Comparison of ENCODE assay signal across 8 mouse cellular contexts in genomic region chr8:3754261-3754850, GRCm38 (mm10). TPM values are rescaled to one million over a fixed set of nuclear protein-coding genes. Genes with fewer than 3 reads are reported as not detected.
A peak's percentile ranks its signal among the peaks of the same experiment; 100 is the strongest.
DNase-seq lines count a peak whose midpoint lies in the region; ATAC-seq lines count a peak whose summit lies in the region.

No protein-coding gene starts in this region.

- peak; percentile 11 to 66 for DNase-seq in layer of hippocampus, postnatal 25 days (ENCODE audit: extremely low spot score in 1 of 2, low spot score in 1 of 2)
- DNase-seq in layer of hippocampus, adult 8-10 months (ENCODE audit: low spot score in 2 of 2): no peak
- peak; percentile 51 for DNase-seq in brain, embryonic 18.5 days (ENCODE audit: low read depth, low spot score)
- DNase-seq in forebrain, embryonic 11.5 days (ENCODE audit: low spot score): peak; percentile 100
- peak; percentile 100 for DNase-seq in hindbrain, embryonic 14.5 days (ENCODE audit: low spot score)
- peak; percentile 100 for DNase-seq in liver, embryonic 11.5 days (ENCODE audit: low spot score)
- DNase-seq in neural tube, embryonic 10.5 days (ENCODE audit: extremely low spot score, low spot score): peak; percentile 100
- DNase-seq in testis, postnatal 14 days (ENCODE audit: low spot score): peak; percentile 34

- H3K4me3 ChIP-seq in forebrain, embryonic 11.5 days (ENCODE audit: low read depth, low read length): no peak overlapping the region
- H3K4me3 ChIP-seq in hindbrain, embryonic 14.5 days (replicated peaks; ENCODE audit: low read length): no peak overlapping the region
- no peak overlapping the region for H3K4me3 ChIP-seq in liver, embryonic 11.5 days (ENCODE audit: low read depth, low read length)

- no peaks in the 10 kb centered on the region for H3K36me3 ChIP-seq in forebrain, embryonic 11.5 days (ENCODE audit: control insufficient read depth, insufficient read depth, low read length)
- no peaks in the 10 kb centered on the region for H3K36me3 ChIP-seq in hindbrain, embryonic 14.5 days (replicated peaks; ENCODE audit: control insufficient read depth, insufficient read depth)
- no peaks in the 10 kb centered on the region for H3K36me3 ChIP-seq in liver, embryonic 11.5 days (ENCODE audit: control insufficient read depth, insufficient read depth, low read length)

- peaks cover 9% of the 10 kb centered on the region; the same call in 1 of the 2 replicates for H3K9me3 ChIP-seq in forebrain, embryonic 11.5 days (ENCODE audit: control insufficient read depth, low read length)
- H3K9me3 ChIP-seq in hindbrain, embryonic 14.5 days (ENCODE audit: control insufficient read depth, low read length): peaks cover 23% of the 10 kb centered on the region; the same call in 1 of the 2 replicates
- H3K9me3 ChIP-seq in liver, embryonic 11.5 days (ENCODE audit: control insufficient read depth, low read length): no peaks in the 10 kb centered on the region

- no peaks in the 10 kb centered on the region for H3K27me3 ChIP-seq in forebrain, embryonic 11.5 days (ENCODE audit: control insufficient read depth, insufficient read depth, low read length)
- H3K27me3 ChIP-seq in hindbrain, embryonic 14.5 days (ENCODE audit: control insufficient read depth, insufficient read depth, low read length): no peaks in the 10 kb centered on the region
- no peaks in the 10 kb centered on the region for H3K27me3 ChIP-seq in liver, embryonic 11.5 days (replicated peaks; ENCODE audit: control insufficient read depth, insufficient read depth, low read length)

- no peak overlapping the region for H3K27ac ChIP-seq in forebrain, embryonic 11.5 days (ENCODE audit: low read depth, low read length)
- H3K27ac ChIP-seq in hindbrain, embryonic 14.5 days: no peak overlapping the region
- H3K27ac ChIP-seq in liver, embryonic 11.5 days (ENCODE audit: low read depth, low read length): no peak overlapping the region

- ATAC-seq in forebrain, embryonic 11.5 days (replicated peaks; ENCODE audit: low FRiP score): peak; percentile 99
- peak; percentile 98 for ATAC-seq in hindbrain, embryonic 14.5 days (ENCODE audit: low FRiP score)
- ATAC-seq in liver, embryonic 11.5 days (replicated peaks; ENCODE audit: low FRiP score): peak; percentile 100

- H3K4me2 ChIP-seq in forebrain, embryonic 11.5 days (ENCODE audit: low read depth, low read length, severe bottlenecking): no peak overlapping the region
- no peak overlapping the region for H3K4me2 ChIP-seq in hindbrain, embryonic 14.5 days (replicated peaks)
- H3K4me2 ChIP-seq in liver, embryonic 11.5 days: no peak overlapping the region

- no peaks in the 10 kb centered on the region for H3K4me1 ChIP-seq in forebrain, embryonic 11.5 days (replicated peaks; ENCODE audit: control insufficient read depth, insufficient read depth, low read length)
- no peaks in the 10 kb centered on the region for H3K4me1 ChIP-seq in hindbrain, embryonic 14.5 days (replicated peaks; ENCODE audit: control insufficient read depth, insufficient read depth, low read length)
- H3K4me1 ChIP-seq in liver, embryonic 11.5 days (replicated peaks; ENCODE audit: control insufficient read depth, insufficient read depth, low read length): no peaks in the 10 kb centered on the region

- 69% methylated on average over 18 of the region's 18 CpGs for WGBS in forebrain, embryonic 11.5 days
- 68% methylated on average over 18 of the region's 18 CpGs for WGBS in hindbrain, embryonic 14.5 days
- WGBS in liver, embryonic 11.5 days: 65% methylated on average over 18 of the region's 18 CpGs

- H3K9ac ChIP-seq in forebrain, embryonic 11.5 days (ENCODE audit: low read length): no peak overlapping the region
- no peak overlapping the region for H3K9ac ChIP-seq in hindbrain, embryonic 14.5 days
- H3K9ac ChIP-seq in liver, embryonic 11.5 days (ENCODE audit: low read depth, low read length): no peak overlapping the region

RNA-seq across cellular contexts. Expression of gene Cd209a, which starts 5.6 kb away (rescaled TPM):
- not detected for total RNA-seq in layer of hippocampus, postnatal 25 days (2021)
- total RNA-seq in layer of hippocampus, adult 8-10 months (2022): 1 to 10 TPM in 1 of 4 experiments, under 1 TPM in 1, not detected in 2; 0.34 to 1.1 TPM
- polyA plus RNA-seq in forebrain, embryonic 11.5 days (2014; fragmentation: Nextera tagmentation; extraction: Ambion mirVana): not detected in 2 replicates
- 0.17 TPM in 1 of 2 replicates, not detected in the other for polyA plus RNA-seq in hindbrain, embryonic 14.5 days (2014; fragmentation: Nextera tagmentation; extraction: Ambion mirVana)
- polyA plus RNA-seq in liver, embryonic 11.5 days (2014; fragmentation: Nextera tagmentation; extraction: Ambion mirVana): 0.23 TPM in 1 of 2 replicates, not detected in the other

RNA-seq across cellular contexts. Expression of gene Clec4g, which starts 33.9 kb away (rescaled TPM):
- not detected for total RNA-seq in layer of hippocampus, postnatal 25 days (2021)
- not detected for total RNA-seq in layer of hippocampus, adult 8-10 months (2022)
- polyA plus RNA-seq in forebrain, embryonic 11.5 days (2014; fragmentation: Nextera tagmentation; extraction: Ambion mirVana): 0.20 and 0.56 TPM in 2 replicates
- polyA plus RNA-seq in hindbrain, embryonic 14.5 days (2014; fragmentation: Nextera tagmentation; extraction: Ambion mirVana): not detected in 2 replicates
- polyA plus RNA-seq in liver, embryonic 11.5 days (2014; fragmentation: Nextera tagmentation; extraction: Ambion mirVana): 0.92 and 1.8 TPM in 2 replicates

Comparison
In these comparisons a context has a peak if more than half of its experiments do, and no peak if none do; other contexts are left out.
1. DNase-seq: peak in layer of hippocampus, postnatal 25 days (2 of 2), brain, embryonic 18.5 days (single experiment), forebrain, embryonic 11.5 days (single experiment), hindbrain, embryonic 14.5 days (single experiment), liver, embryonic 11.5 days (single experiment), neural tube, embryonic 10.5 days (single experiment) and testis, postnatal 14 days (single experiment); none in layer of hippocampus, adult 8-10 months (0 of 2).
2. Peak in every context shown above with its lines, with median percentiles within 50 percentile points of each other: ATAC-seq.